Mouse (Mus musculus) heart, postnatal 0 days (tissue): ENCODE data around the gene Kdm4b.

Experiments
- CTCF ChIP-seq: IDR thresholded peaks from 2 replicates; pipeline ENCODE4 v1.5.1; 2016; ENCODE audit warnings: antibody characterized with exemption, control low read depth, low read depth
- EP300 ChIP-seq: IDR thresholded peaks from 2 replicates; pipeline ENCODE4 v1.6.1; 2016; ENCODE audit warnings: antibody characterized with exemption, low read depth

- TF ChIP-seq CTCF (no peak), EP300 (no peak)
Measured at GRCm38 (mm10) chr17:56418304-56418703, 92.4 kb downstream of the Kdm4b start.
